Mouse (Mus musculus) left cerebral cortex, postnatal 14 days (tissue): ENCODE results near the gene Mmp21. TPM values are rescaled to one million over a fixed set of nuclear protein-coding genes. Genes with fewer than 3 reads are reported as not detected.
A peak's percentile ranks its signal among the peaks of the same experiment; 100 is the strongest.
"Not testable (repeated sequence)": the region's sequence is repeated elsewhere in the genome, so short reads cannot be mapped to it uniquely, and the experiment has no call there.

Experiments
- DNase-seq, 2 experiments: peaks; one replicate each; pipeline ENCODE4 v3.0.0; 2021 to 2022; ENCODE audit warnings: low spot score in 2 of 2, mixed read lengths in 1 of 2
- intact Hi-C: fragments of 180-260 bp; cut with DNase I; formaldehyde crosslinking; loops from one replicate; pipeline ENCODE4 v1.15.1; 2025
- long read RNA-seq, 2 experiments: library from polyadenylated mRNA; stranded (forward); transcript quantifications; one replicate each; pipeline ENCODE4 v2.0.0; 2021
- total RNA-seq, 2 experiments: library from RNA; stranded (reverse); gene quantifications; 2 replicates each; pipeline ENCODE4 v1.2.3; 2021

Mmp21 gene
- not detected for total RNA-seq
- long read RNA-seq, experiment 1, result 0 reads
- long read RNA-seq, experiment 2, result 0 reads

DNA sequence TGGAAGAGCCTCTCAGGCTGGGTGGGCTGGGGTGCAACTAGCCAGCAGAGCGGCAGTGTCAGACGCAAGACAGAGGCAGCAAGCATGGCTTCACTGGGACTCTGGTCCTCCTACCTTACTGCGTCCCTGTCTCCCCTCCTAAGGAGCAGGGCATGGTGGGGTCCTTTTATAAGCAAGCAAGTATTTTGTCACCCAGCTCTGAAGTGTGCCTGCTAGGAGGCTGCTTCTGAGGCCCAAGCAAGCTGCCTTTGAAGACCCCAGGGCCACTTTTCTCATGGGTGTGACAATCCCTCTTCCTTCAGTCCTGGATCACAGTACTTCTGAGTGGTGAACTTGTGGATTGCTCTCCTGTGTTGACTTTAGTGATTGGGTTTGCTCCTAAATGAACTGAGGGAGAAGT lies at the start of gene Mmp21:
Gene Mmp21, minus strand, starts transcription at position 101 of the 400 bp plus-strand sequence.
- no peak for DNase-seq
- intact Hi-C loops, result loop anchor here (10.0 kb wide), 1 partner anchor 1805 kb away; no protein-coding TSS in a partner anchor

DNA sequence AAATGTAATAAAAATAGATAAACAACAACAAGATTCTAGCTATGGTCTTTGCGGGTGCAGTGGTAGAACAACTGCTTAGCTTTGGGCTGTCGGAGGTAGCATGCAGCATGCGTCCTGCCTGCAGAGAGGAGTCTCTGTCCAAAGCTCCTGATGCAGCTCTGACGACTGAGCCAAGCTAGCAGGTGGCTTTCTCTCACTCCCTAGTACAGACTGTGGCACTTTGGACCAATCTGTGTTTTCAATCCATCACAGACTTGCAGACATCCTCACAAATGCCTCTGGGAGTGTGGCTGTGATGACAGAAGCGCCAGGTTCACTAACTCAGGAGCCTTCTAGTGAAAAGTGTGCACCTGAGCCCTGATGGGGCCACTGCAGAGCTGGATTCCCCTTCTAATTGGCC lies 49.5 kb upstream of the Mmp21 start:
- DNase-seq, result no peak
- intact Hi-C loops, result loop anchor here (2.0 kb wide), 1 partner anchor 45 kb away; no protein-coding TSS in a partner anchor

DNA sequence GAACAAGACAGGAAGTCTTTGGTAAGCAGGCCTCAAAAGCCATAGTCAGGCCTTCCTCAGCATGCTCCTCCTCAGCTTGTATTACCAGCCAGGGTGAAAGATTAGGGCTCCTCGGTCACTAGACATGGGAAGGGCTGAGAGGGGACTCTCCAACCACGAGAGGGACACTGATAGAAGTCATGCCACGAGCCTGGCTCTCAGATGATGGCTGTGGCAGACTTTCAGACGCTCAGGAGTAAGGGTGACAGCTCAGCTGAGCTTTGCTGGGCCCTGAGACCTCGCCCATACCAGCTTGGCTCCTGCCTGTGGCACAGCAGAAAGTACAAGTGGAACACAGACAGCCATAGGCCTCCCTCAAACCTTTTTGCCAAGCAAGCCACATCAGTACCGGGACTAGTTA lies 47.2 kb upstream of the Mmp21 start:
- DNase-seq, result no peak
- intact Hi-C loops, result no loop called here

DNA sequence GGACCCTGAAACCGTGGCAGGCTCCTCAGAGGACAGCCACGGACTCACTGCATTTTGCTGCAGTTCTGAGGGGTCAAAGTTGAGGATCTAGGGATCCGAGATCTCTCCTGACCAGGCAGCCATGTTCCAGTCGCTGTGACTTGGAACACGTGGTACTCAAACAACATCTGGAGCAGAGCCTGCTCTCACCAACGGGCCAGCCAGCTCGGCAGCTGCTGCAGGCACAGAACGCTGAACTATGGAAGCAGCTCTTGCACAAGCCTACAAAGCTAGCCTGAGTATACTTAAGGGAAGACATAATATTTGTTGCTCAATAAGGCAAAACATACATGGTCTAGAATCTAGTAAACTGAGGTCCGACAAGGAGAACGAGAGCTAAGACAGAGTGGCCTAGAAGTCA lies 45.7 kb upstream of the Mmp21 start:
- intact Hi-C loops, result no loop called here
- no peak for DNase-seq

DNA sequence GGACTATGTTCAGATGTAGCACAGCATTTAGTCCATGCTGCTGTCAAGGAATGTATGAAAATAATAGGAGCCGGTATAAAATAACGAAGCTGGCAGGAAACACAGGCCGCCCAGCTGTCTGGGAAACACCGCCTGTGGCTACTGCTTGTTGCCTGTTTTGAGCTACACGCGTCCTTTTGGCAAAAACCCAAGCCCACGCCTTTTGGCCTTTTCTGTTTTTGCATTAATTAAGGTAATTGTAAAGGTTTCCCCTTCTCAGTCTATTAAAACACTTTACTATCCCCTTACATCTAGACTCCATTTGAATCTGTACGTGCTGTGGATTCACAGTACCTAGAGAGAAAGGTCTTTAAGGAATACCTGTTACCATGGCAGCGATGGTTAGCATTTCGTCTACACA lies 45.0 kb upstream of the Mmp21 start:
- intact Hi-C loops, result no loop called here

DNA sequence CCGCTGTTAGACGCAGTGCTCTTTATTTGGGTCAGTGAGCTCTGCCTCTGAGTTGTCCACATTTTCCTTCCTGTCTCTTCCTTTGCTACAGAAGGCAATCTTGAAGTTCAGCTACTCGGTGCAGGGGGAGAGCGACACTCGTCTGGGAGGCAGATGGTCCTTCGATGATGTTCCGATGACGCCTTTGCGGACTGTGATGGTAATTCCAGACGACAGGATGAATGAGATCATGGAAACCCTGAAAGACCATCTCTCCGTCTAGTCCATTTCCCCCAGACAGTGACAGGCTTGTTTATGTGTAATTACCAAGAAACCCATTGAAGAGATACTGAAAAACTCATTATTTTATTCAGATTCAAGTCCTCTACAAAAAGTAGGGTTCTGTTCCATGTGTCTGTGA lies 40.8 kb upstream of the Mmp21 start:
- DNase-seq, result no peak
- intact Hi-C loops, result no loop called here

More for the DNA sequence above, 45.0 kb upstream of the Mmp21 start:
- peak in 1 of 2 experiments; percentile 58 for DNase-seq

DNA sequence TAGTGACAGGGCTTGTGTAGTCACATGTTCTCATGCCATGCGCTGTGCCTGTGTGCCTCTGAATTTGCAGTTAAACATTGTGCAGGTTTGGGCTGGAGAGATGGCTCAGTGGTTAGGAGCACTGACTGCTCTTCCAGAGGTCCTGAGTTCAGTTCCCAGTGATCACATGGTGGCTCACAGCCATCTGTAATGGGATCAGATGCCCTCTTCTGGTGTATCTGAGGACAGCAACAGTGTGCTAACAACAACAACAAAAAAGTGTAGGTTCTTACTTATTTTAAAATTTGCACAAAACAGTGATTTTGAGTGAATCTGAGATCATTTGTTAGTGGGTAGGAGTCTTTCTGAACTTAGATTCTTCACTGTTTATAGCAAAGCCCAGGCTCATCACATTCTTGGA lies 38.7 kb upstream of the Mmp21 start:
- no peak for DNase-seq
- intact Hi-C loops, result no loop called here

DNA sequence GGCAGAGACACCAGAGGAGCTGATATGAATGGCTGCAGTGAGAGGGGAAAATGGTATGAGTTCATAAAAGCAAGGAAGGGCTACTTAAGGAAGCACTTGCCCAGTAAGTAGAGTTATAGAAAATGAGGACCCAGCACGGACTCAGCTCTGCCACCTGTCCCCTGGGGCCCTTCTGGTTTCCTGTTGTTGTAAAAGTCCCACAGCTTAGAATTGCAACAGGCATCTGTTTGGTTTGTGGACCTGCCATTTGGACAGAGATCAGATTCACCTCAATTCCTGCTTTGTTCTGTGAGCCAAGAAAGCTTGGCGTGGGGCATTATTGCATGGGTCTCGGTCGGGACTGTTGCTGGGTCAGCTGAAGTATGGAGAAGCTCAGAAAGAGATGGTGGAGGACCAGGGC lies 35.5 kb upstream of the Mmp21 start:
- DNase-seq, result no peak
- intact Hi-C loops, result no loop called here

DNA sequence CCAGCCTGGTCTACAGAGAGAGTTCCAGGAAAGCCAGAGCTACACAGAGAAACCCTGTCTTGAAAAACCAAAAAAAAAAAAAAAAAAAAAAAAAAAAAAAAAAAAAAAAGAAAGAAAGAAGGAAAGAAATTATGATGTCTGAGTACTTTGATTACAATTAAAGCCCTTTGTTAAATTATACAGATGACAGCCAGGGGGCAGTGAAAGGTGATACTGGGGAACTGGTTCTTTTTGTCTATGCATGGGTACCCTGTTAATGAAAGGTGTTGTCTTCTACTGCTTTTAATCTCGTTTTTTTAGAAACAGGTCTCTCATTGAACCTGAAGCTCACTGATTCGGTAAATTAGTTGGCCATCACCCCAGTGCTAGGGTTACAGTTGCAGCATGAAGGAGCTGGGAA lies 27.4 kb upstream of the Mmp21 start:
- DNase-seq, result no peak
- intact Hi-C loops, result loop anchor here (5.0 kb wide), 1 partner anchor 70 kb away; the partner anchor contains the start of gene Fank1

DNA sequence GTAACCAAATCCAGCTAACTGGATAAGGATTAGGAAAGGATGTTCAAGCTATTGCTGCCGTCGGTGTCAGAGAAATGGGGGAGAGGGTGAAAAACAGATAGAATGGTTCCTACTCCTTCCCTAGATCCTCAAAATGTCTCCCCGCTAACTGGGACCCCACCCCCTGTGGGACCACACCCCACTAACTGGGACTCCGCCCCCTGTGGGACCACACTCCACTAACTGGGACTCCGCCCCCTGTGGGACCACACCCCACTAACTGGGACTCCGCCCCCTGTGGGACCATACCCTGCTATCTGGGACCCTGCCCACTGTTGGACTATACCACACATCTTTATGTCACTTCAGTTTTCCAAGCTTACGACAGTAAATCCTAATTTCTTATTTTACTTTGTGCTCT lies 24.0 kb upstream of the Mmp21 start:
- intact Hi-C loops, result no loop called here
- DNase-seq, result no peak

DNA sequence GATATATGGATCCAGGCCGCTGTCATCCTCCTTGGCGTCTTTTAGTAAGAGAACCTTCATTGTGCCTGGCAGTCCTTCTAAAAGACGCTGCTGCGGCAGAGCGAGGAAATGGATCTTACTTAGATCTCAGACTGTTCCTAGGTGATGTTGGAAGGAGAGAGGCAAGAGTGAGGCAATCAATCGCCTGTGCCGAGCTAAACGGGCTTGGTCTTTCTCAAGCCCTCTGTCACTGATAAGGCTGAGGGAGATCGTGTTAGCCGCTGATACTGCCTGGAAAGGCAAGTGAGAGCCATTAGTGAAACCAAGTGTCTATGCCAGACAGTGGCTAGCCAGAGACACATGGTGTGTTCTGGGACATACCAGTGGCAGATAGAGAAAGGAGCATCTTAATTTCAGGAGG lies 22.5 kb upstream of the Mmp21 start:
- intact Hi-C loops, result no loop called here
- DNase-seq, result no peak

DNA sequence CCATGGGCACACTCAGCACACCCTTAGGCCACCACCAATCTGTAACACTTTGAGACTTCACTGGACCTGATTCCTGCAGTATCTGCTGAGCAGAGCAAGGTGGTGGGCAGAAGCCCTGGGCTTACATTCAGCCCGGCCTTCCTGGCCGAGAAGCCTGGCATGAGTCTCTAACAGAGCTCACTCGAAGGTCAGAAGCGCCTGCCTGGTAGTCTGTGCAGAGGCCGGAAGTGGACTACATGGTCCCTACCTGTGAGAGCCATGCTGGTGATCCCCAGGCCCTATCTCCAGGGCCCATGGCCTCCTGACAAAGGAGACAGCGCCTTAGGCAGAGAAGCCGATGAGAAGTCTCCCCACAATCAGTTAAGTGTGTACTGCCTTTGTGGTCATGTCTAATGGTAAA lies 21.5 kb upstream of the Mmp21 start:
- intact Hi-C loops, result no loop called here
- no peak for DNase-seq

DNA sequence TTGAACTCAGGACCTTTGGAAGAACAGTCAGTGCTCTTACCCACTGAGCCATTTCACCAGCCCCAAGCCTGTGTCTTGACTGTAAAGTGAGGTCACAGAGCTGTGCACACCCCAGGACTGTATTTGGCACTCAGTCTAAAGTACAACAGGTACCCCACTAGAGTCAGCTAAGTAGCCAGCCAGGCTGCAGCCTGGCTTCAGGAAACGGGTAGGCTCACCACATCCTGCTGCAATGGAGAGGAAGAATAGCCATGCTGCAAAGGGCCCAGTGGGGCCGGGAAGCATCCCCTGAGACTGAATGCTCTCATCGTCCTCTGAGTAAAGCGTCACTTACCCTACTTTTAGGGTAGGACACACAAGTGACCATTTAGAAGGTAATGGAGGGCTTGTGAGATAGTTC lies 20.0 kb upstream of the Mmp21 start:
- DNase-seq, result no peak
- intact Hi-C loops, result no loop called here

DNA sequence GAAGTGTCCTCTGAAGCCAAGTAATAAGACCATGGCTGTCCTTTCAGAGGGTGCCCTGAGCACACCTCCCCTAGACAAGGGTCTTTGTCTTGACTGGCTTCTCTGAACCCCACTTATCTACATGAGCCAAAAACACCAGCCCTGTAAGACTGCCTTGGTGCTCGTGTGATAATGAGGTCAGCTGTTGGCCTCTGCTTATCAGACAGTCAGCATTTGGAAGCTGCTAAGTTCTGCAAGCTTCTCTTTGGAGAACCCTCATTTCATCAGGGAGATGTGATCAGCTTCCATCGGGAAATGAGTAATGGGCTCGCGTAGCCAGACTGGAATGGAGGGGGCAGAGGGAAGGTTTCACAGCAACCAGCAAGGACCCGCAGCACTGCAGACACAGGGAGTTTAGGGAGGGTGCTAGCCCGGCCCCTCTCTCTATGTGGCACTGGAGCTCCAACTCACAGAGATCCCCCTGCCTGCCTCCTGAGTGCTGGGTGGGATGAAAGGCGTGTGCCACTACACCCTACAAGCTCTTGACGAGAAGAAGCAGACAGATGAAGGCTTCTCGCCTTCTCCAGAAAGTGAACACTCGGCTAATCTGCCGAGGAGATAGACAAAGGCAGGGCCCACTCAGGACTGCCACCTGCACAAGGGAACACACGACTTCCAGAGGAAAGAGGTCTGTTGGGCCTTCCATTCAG lies 18.3 kb upstream of the Mmp21 start:
- DNase-seq, result no peak

DNA sequence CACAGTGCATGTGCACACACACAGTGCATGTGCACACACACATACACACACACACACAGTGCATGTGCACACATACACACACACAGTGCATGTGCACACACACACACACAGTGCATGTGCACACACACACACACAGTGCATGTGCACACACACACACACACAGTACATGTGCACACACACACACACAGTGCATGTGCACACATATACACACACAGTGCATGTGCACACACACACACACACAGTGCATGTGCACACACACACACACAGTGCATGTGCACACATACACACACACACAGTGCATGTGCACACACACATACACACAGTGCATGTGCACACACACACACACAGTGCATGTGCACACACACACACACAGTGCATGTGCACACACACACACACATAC lies 5.8 kb upstream of the Mmp21 start:
- intact Hi-C loops, result not testable (repeated sequence)

More for the DNA sequence above, 18.3 kb upstream of the Mmp21 start:
- intact Hi-C loops, result no loop called here

DNA sequence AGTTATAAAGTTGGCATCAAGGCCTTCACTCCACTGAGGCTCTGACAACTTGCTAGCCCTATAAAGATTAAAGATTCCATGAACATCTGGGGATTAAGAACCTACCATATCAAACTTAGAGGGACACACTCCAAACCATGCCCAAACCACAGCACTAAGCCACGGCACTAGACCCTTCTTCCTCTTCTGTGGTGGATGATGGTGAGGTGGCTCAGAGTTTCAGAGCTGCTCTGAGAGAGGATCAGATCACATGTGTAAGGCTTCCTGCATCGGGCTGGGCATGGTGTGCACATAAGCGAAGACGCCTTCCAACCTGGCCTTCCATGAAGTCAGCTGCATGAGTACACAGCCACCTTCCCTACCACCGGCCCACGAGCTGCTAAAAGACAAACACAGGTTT lies 4.8 kb upstream of the Mmp21 start:
- DNase-seq, result no peak
- intact Hi-C loops, result no loop called here

More for the DNA sequence above, 5.8 kb upstream of the Mmp21 start:
- not testable (repeated sequence) for DNase-seq

DNA sequence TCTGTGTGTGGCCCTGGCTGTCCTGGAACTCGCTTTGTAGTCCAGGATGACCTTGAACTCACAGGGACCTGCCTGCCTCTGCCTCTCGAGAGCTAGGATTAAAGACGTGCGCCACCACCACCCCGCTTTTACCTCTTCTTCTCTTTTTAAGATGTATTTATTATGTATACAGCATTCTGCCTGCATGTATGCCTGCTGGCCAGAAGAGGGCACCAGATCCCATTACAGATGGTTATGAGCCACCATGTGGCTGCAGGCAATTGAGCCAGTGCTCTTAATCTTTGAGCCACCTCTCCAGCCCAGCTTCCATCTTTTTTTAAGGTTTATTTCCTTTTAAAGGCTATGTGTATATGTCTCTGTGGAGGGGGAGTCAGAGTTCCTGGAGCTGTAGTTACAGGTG lies 4.2 kb upstream of the Mmp21 start:
- DNase-seq, result no peak
- intact Hi-C loops, result no loop called here

DNA sequence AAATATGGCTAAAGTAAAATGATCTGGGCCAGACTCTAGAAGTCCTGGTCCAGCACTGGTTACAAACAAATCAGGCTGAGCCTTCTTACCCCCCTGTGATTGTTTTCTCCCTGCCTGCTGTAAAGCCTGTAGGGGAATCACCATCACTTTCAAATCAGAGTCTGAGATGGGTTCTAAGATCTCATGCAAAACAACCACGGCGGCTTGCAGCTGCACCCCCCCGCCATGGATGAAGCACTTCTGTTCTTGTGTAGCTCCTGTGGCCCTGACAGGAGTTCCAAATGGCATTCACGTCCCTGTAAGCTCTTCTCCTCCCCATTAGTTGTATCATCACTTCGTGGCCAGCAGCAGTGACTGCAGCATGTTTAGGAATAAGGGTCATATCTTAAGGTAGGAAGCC lies 3.8 kb upstream of the Mmp21 start:
- DNase-seq, result no peak
- intact Hi-C loops, result no loop called here

DNA sequence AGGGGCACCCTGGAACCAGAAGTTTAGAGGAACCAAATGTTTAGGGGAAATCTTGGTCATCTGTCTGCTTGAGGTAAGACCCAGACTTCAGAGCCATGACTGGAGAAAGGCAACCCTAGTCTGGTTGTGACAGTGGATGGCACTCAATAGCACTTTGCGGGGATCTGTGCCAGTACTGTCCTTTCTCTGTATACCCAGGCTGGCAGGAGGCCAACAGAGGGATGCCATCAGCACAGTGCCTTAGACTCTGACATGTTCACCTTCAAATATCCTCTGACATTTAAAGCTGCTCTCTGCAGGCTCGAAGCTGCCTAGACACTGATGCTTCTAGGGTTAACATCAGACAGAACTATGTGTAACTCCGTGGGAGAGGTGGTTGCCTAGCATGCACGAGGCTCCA lies 422 bp downstream of the Mmp21 start:
- intact Hi-C loops, result loop anchor here (10.0 kb wide), 1 partner anchor 1805 kb away; no protein-coding TSS in a partner anchor
- DNase-seq, result peak in 1 of 2 experiments; percentile 14

DNA sequence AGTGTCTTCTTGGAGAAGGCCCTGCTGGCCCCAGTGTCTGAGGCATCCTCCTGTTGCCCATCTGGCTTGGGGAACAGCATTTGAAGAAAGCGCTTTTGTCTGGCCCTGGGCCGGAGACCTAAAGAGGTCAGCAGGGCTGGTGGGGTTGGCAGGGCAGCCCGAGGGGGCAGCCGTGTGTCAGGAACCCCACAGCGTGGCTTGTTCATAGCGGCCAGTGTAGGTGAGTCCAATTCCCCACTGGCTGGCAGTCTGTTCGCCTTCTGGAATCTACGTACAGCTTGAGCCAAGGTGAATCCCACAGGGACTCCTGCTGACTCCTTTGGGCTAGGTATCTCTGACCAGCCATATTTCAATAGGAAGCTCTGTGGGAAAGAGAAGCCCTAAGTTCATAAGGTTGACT lies 1.1 kb downstream of the Mmp21 start:
- intact Hi-C loops, result loop anchor here (10.0 kb wide), 1 partner anchor 1806 kb away; no protein-coding TSS in a partner anchor

DNA sequence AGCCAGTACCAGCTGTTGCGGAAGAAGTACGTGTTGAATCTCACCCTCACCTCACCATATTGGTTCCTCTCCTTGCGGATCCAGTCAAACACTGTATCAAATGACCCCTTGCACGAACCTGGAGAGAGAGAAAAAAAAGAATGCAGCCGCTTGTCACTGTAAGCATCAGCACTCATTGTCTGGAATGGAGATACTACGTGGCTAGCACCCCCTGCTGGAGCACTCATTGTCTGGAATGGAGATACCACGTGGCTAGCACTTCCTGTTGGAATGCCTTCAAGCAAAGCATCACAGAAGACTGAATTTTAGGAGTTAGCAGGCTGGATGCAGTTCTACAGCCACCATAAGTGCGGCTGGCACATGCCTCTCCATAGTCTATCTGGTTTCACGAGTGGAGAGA lies 3.9 kb downstream of the Mmp21 start:
- intact Hi-C loops, result loop anchor here (10.0 kb wide), 1 partner anchor 1809 kb away; no protein-coding TSS in a partner anchor
- DNase-seq, result peak in 1 of 2 experiments; percentile 41

More for the DNA sequence above, 1.1 kb downstream of the Mmp21 start:
- no peak for DNase-seq
